Mouse (Mus musculus): ENCODE data around the gene Ralgps1.

- TF ChIP-seq CTCF (IDR thresholded peaks at IDR 0.05) = no peak
- no peak for TF ChIP-seq EP300 (IDR thresholded peaks at IDR 0.05)
Observed at GRCm38 (mm10) chr2:33208134-33208533, 163.2 kb downstream of the Ralgps1 start.
